Mouse (Mus musculus): ENCODE data around the gene Dtnbp1. TPM values are rescaled to one million over a fixed set of nuclear protein-coding genes. Genes with fewer than 3 reads are reported as not detected.

Dtnbp1 gene
- polyA plus RNA-seq, 1 experiment = 97.8 TPM

DNA sequence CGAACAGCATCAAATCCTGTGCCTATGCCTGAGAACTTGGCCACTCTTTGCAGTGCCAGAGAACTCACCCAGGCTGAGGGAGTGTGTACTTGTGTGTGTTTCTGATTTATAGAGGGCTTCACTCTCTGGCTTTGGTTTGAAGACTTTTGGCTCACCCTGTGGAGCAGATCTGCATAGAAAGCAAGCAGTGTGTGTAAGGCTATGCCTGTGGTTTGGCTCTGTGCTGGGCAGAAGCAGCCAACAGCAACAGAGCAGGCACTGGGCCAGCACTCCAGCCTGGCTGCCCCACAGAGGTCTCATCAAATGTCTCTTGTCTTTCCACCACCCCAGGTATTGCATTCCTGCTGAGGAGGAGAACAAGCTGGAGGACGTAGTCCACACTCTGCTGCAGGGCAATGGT, 89.1 kb downstream of the Dtnbp1 start:
- Histone ChIP-seq H3K27me3 (ENCODE audit: control insufficient read depth, insufficient read depth, insufficient read length) (no peaks in the 10 kb centered on the region), H3K36me3 (ENCODE audit: control insufficient read depth, insufficient read depth) (peaks cover 36% of the 10 kb centered on the region)
- no peak for TF ChIP-seq FOSL1 (IDR thresholded peaks at IDR 0.05; ENCODE audit: insufficient read depth, low read length, poor library complexity, severe bottlenecking)
- no peak for TF ChIP-seq MYOG (IDR thresholded peaks at IDR 0.05; ENCODE audit: control insufficient read depth, extremely low read depth, insufficient read length)
- no peak for TF ChIP-seq MAX (IDR thresholded peaks at IDR 0.05)
- TF ChIP-seq USF1 (IDR thresholded peaks at IDR 0.05; ENCODE audit: low read depth) = no peak
- TF ChIP-seq MYOD1 (IDR thresholded peaks at IDR 0.05; ENCODE audit: control insufficient read depth, insufficient read length, low read depth) = no peak
- no peak for TF ChIP-seq CEBPB (IDR thresholded peaks at IDR 0.05; ENCODE audit: low read depth)
- no peak for TF ChIP-seq CTCF (IDR thresholded peaks at IDR 0.05; ENCODE audit: control insufficient read depth, insufficient read depth, insufficient read length)

DNA sequence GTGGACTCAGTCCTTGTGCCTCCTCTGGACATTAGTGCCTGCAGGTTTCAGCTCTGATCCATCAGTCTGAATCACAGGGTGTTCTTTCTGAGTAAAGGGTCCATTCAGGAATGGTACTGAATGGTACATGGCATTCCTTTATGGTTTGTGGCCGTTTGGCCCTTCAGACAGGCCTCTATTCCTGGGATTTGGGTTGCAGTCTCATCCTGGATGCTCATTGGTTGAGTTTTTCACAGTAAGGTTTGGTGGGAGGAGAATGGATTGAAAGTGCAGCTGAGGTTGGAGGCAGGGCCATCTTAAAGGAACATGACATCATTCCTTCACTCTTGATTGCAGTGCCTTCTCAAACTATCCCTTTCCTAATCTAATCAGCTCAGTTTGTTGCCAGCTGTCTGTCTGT, 93.2 kb downstream of the Dtnbp1 start:
- no peaks in the 10 kb centered on the region for H3K79me3 ChIP-seq (ENCODE audit: low read depth)
- no peak overlapping the region for H3K4me3 ChIP-seq (ENCODE audit: insufficient read depth, poor library complexity, severe bottlenecking)
- H3ac ChIP-seq (ENCODE audit: control insufficient read depth, insufficient read length, low read depth) = no peak overlapping the region
- peaks cover 13% of the 10 kb centered on the region for H3K36me3 ChIP-seq (ENCODE audit: control insufficient read depth, insufficient read depth)
- no peaks in the 10 kb centered on the region for H3K79me2 ChIP-seq (ENCODE audit: control insufficient read depth, insufficient read depth)
- H3K27me3 ChIP-seq (ENCODE audit: control insufficient read depth, insufficient read depth, insufficient read length) = no peaks in the 10 kb centered on the region
- no peak for TF ChIP-seq USF1 (IDR thresholded peaks at IDR 0.05; ENCODE audit: low read depth)
- TF ChIP-seq CEBPB (IDR thresholded peaks at IDR 0.05; ENCODE audit: low read depth) = no peak
- no peak for TF ChIP-seq MYOD1 (IDR thresholded peaks at IDR 0.05; ENCODE audit: control insufficient read depth, insufficient read length, low read depth)
- TF ChIP-seq MYOG (IDR thresholded peaks at IDR 0.05; ENCODE audit: control insufficient read depth, extremely low read depth, insufficient read length) = no peak
- TF ChIP-seq FOSL1 (IDR thresholded peaks at IDR 0.05; ENCODE audit: insufficient read depth, low read length, poor library complexity, severe bottlenecking) = no peak
- TF ChIP-seq CTCF (IDR thresholded peaks at IDR 0.05; ENCODE audit: control insufficient read depth, insufficient read depth, insufficient read length) = no peak
- TF ChIP-seq MAX (IDR thresholded peaks at IDR 0.05) = no peak

More for the DNA sequence above, 89.1 kb downstream of the Dtnbp1 start:
- Histone ChIP-seq H3K4me3 (ENCODE audit: insufficient read depth, poor library complexity, severe bottlenecking) (no peak overlapping the region), H3ac (ENCODE audit: control insufficient read depth, insufficient read length, low read depth) (no peak overlapping the region), H3K79me3 (ENCODE audit: low read depth) (no peaks in the 10 kb centered on the region), H3K79me2 (ENCODE audit: control insufficient read depth, insufficient read depth) (no peaks in the 10 kb centered on the region)

DNA sequence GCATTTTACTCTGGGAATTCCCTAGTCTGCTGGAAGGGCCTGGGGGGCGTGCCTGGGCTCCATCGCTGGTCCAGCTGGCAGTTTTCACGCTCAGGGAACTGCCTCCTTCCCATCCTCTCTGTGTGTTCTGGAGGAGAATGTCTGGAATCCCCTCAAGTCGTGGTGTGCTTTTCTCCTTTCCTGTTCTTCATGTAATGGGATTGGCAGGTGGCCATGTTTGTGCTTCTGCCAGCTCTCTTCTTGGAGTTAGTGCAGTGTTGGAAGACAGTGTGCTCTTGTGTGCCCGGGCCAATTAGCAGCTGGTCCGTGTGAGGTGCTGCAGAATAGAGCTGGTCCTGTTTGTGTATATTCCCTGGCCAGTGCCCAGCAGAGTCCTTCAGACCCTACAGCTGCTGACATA, 94.2 kb downstream of the Dtnbp1 start:
- Histone ChIP-seq H3K79me3 (ENCODE audit: low read depth) (no peaks in the 10 kb centered on the region), H3ac (ENCODE audit: control insufficient read depth, insufficient read length, low read depth) (no peak overlapping the region), H3K36me3 (ENCODE audit: control insufficient read depth, insufficient read depth) (peaks cover 10% of the 10 kb centered on the region), H3K4me3 (ENCODE audit: insufficient read depth, poor library complexity, severe bottlenecking) (no peak overlapping the region), H3K79me2 (ENCODE audit: control insufficient read depth, insufficient read depth) (no peaks in the 10 kb centered on the region), H3K27me3 (ENCODE audit: control insufficient read depth, insufficient read depth, insufficient read length) (no peaks in the 10 kb centered on the region)
- TF ChIP-seq CTCF (IDR thresholded peaks at IDR 0.05; ENCODE audit: control insufficient read depth, insufficient read depth, insufficient read length) (no peak), MAX (IDR thresholded peaks at IDR 0.05) (no peak), MYOG (IDR thresholded peaks at IDR 0.05; ENCODE audit: control insufficient read depth, extremely low read depth, insufficient read length) (no peak), CEBPB (IDR thresholded peaks at IDR 0.05; ENCODE audit: low read depth) (no peak), MYOD1 (IDR thresholded peaks at IDR 0.05; ENCODE audit: control insufficient read depth, insufficient read length, low read depth) (no peak)

DNA sequence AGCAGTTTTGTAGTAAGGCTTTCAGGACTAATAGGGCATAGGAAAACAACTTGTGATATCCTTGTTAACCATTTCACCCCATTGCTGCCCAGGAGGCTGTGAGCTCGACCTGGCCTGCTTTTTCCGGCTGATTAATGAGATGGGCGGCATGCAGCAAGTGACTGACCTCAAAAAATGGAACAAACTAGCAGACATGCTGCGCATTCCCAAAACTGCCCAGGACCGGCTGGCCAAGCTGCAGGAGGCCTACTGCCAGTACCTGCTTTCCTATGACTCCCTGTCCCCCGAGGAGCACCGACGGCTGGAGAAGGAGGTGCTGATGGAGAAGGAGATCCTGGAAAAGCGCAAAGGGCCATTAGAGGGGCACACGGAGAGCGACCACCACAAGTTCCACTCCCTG, 95.8 kb downstream of the Dtnbp1 start:
- H3K4me3 ChIP-seq (ENCODE audit: insufficient read depth, poor library complexity, severe bottlenecking) = no peak overlapping the region
- no peak overlapping the region for H3ac ChIP-seq (ENCODE audit: control insufficient read depth, insufficient read length, low read depth)
- H3K27me3 ChIP-seq (ENCODE audit: control insufficient read depth, insufficient read depth, insufficient read length) = no peaks in the 10 kb centered on the region
- peaks cover 10% of the 10 kb centered on the region for H3K36me3 ChIP-seq (ENCODE audit: control insufficient read depth, insufficient read depth)
- TF ChIP-seq MYOD1 (IDR thresholded peaks at IDR 0.05; ENCODE audit: control insufficient read depth, insufficient read length, low read depth) (no peak), CEBPB (IDR thresholded peaks at IDR 0.05; ENCODE audit: low read depth) (no peak), USF1 (IDR thresholded peaks at IDR 0.05; ENCODE audit: low read depth) (no peak), CTCF (IDR thresholded peaks at IDR 0.05; ENCODE audit: control insufficient read depth, insufficient read depth, insufficient read length) (no peak), FOSL1 (IDR thresholded peaks at IDR 0.05; ENCODE audit: insufficient read depth, low read length, poor library complexity, severe bottlenecking) (no peak), MAX (IDR thresholded peaks at IDR 0.05) (no peak), MYOG (IDR thresholded peaks at IDR 0.05; ENCODE audit: control insufficient read depth, extremely low read depth, insufficient read length) (no peak)
- H3K79me3 ChIP-seq (ENCODE audit: low read depth) = no peaks in the 10 kb centered on the region
- no peaks in the 10 kb centered on the region for H3K79me2 ChIP-seq (ENCODE audit: control insufficient read depth, insufficient read depth)

DNA sequence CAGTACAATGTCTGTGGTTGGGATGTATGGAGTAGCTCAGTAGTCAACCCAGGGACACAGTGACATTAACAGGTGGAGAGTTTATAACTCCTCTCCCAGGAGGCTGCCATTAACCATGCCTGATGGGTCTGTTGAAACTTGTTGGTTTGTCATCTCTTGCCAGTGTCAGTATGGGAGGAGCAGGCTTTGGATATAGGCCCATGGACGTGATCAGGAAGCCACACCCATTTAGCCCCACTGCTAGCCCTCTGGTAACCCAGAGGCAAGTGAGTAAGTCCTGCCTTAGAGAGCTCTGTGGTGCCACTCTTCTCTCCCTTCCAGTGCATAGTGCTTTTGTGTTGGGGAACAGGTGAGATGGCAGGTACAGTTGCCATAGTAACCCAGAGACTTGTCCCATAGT, 97.7 kb downstream of the Dtnbp1 start:
- Histone ChIP-seq H3K27me3 (ENCODE audit: control insufficient read depth, insufficient read depth, insufficient read length) (no peaks in the 10 kb centered on the region), H3K36me3 (ENCODE audit: control insufficient read depth, insufficient read depth) (peaks cover 7% of the 10 kb centered on the region), H3K4me3 (ENCODE audit: insufficient read depth, poor library complexity, severe bottlenecking) (no peak overlapping the region), H3K79me2 (ENCODE audit: control insufficient read depth, insufficient read depth) (no peaks in the 10 kb centered on the region), H3K79me3 (ENCODE audit: low read depth) (no peaks in the 10 kb centered on the region), H3ac (ENCODE audit: control insufficient read depth, insufficient read length, low read depth) (no peak overlapping the region)
- TF ChIP-seq USF1 (IDR thresholded peaks at IDR 0.05; ENCODE audit: low read depth) (no peak), MYOD1 (IDR thresholded peaks at IDR 0.05; ENCODE audit: control insufficient read depth, insufficient read length, low read depth) (peak; percentile 68), MYOG (IDR thresholded peaks at IDR 0.05; ENCODE audit: control insufficient read depth, extremely low read depth, insufficient read length) (no peak)

DNA sequence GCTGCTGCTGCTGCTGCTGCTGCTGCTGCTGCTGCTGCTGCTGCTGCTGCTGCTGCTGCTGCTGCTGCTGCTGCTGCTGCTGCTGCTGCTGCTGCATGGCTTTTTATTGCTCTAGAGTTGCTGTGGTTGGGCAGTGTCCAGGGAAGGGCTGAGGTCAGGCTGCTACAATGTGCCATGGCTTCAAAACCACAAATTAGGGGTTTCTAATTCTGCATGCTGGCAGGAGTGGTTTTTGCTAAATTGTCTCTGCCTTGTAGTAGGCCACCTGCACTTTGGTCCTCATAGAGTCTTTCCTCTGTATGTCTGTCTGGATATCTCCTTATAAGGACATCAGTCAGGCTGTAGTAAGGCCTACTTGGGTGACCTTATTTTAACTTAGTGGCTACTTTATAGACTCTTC, 98.5 kb downstream of the Dtnbp1 start:
- H3K27me3 ChIP-seq (ENCODE audit: control insufficient read depth, insufficient read depth, insufficient read length) = no peaks in the 10 kb centered on the region
- no peak overlapping the region for H3ac ChIP-seq (ENCODE audit: control insufficient read depth, insufficient read length, low read depth)
- TF ChIP-seq MAX (IDR thresholded peaks at IDR 0.05) (no peak), MYOD1 (IDR thresholded peaks at IDR 0.05; ENCODE audit: control insufficient read depth, insufficient read length, low read depth) (peak; percentile 25)
- H3K4me3 ChIP-seq (ENCODE audit: insufficient read depth, poor library complexity, severe bottlenecking) = no peak overlapping the region
- H3K36me3 ChIP-seq (ENCODE audit: control insufficient read depth, insufficient read depth) = peaks cover 7% of the 10 kb centered on the region
- H3K79me2 ChIP-seq (ENCODE audit: control insufficient read depth, insufficient read depth) = no peaks in the 10 kb centered on the region
- no peaks in the 10 kb centered on the region for H3K79me3 ChIP-seq (ENCODE audit: low read depth)

Measured in C2C12 (cell line).